Mouse (Mus musculus): ENCODE results near the gene Nsmce4a.
A peak's percentile ranks its signal among the peaks of the same experiment; 100 is the strongest.

The Nsmce4a gene

DNA sequence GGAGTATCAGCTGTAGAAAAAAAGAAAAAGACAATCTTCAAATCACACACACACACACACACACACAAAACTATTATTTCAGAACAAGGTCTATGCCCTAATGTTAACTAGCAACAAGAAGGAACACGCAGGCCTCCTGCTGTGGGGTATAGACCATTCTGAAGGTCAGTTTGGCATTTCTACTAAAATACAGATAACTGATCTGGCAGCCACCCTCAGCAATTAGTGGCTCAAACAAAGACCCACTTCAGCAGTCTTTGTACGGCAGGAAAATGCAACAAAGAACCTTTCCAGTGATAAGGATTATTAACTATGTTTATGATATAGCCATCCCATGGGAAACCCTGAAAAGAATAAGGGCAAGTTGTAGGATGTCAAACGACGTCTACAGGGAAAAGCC lies 35.9 kb downstream of the Nsmce4a start:
- DNase-seq (ENCODE audit: low read depth, low spot score) = no peak

DNA sequence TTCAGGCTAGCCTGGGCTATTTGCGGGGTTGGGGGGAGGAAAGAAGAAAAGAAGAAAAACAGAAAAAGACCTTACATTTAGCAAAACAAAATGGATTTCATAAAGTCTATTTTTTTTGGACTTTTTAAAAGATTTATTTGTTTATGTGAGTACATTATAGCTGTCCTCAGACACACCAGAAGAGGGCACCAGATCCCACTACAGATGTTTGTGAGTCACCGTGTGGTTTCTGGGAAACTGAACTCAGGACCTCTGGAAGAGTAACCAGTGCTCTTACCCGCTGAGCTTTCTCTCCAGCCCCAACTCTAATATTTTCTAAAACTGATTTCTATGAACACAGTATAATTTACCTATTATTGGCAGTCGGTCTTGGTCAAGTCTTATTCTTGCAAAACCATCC lies 37.7 kb downstream of the Nsmce4a start:
- DNase-seq (ENCODE audit: low read depth, low spot score) = no peak

DNA sequence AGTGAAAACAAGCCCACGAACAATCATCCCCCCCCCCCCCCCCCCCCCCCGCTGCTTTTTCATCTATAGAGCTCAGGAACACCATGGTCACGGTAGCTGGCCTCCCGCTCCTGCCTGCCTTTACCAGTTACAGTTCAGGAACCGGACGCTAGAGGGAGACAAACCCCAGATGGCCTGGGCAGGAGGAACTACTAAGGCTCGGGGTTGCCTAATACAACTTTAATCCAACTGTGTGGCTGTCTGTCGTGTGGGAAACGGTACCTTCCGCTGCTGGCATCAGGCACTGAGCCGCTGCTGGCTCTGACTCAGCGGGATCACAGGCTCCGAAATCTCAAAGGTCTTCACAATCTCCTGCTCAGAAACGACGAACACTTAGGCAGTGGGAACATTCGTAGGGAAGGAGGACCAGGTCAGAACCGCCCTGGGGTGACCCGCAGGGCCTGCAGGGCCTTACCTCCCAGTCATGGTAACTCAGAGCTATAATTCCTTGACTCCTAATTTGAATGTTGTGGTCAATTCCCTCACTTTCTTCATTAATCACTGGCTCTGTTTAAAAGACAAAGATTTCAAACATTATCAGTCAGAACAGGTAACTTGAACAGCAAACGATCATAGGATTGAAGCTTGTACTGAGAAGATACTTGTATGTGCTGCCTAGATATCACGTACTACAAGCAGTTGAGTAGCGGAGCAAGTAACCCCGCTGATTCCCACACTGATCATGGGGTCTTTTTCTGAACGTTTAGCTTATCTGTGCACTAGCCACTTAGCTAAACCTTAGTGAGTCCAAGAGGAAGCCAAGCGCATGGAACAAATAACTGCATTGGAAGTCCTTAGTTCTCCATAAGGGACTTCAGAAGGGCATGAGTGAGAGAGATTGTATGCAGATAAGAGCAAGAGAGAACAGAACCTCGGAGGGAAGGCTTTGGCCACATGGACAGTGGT lies 39.3 kb downstream of the Nsmce4a start:
- peak; percentile 89 for DNase-seq (ENCODE audit: low read depth, low spot score)

DNA sequence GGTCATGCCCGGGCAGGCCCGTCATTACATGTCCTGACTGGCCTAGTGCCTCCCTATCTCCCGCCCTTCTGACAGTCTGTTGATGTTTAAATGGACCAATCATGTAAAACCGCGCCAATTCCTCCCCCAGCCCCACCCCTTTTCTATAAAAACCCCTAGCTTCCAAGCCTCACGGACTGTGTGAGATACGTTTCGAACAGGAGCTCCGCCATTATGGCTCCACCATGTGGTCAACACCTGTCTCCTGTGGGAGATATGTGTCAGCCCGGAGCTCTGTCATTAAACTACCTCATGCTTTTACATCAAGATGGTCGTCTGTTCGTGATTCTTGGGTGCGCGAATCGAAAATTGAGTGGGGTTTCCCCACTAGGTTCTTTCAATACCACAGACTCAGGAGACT lies 41.8 kb downstream of the Nsmce4a start:
- DNase-seq (ENCODE audit: low read depth, low spot score) = peak; percentile 71

DNA sequence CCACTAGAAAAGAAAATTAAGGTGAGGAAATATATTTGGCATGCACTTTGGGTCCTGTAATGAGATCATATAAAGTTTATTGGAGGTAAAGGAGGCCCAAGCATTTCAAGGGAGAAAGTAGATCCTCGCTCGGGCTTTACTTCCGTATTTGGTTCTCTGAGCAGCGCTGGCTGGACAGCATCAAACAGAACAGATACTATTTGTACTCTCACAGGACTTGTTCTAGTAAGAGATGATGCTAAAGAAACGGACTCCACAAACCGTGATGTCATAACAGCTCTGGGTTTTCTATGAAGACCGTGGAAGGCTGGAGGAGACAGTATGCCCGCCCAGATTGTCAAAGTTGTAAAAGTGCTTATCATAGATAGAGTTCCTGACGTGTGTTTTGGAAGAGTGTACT lies 45.6 kb downstream of the Nsmce4a start:
- DNase-seq (ENCODE audit: low read depth, low spot score) = no peak

DNA sequence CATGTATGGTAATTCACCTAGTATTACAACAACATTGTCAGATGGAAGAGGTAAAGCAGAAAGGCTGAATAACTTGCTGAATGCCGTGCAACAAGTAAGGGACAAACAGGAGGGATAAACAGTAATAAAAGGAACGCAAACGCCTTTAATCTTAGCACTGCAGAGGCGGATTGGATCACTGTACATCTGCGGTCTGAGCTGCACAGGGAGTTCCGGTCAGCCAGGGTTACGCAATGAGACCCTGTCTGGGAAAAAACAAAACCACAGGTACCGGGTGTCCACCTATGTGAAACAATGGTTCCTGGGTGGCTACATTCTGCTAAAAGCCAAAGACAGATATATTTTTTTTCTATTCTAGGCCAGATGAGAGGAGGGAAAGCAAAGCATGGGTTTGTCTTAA lies 49.5 kb downstream of the Nsmce4a start:
- no peak for DNase-seq (ENCODE audit: low read depth, low spot score)

DNA sequence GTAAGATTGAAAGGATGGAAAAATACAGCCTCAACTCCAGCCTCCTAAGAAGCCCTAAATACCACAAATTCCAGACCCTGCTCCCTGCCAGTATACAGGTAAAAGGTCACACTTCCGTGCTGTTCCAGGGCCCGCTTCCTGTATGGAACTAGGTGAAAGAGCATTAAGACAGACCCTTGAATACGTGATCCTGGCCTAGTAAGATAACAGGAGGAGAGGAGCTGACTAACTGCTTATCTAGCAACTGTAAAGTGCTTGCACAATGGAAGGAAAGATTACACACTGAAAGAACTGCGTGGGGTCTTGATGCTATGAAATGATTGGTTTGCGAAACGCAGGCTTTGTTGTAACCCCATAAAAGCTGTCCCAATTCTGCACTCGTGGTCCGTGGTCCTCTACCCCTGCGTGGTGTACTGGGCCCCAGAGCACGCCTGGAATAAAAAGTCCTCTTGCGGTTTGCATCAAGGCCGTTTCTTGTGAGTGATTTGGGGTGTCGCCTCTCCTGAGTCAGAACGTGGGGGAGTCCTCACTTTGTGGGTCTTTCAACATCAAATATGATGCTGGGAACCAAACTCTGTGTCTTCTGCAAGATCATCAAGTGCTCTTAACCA lies 52.0 kb downstream of the Nsmce4a start:
- peak; percentile 82 for DNase-seq (ENCODE audit: low read depth, low spot score)

DNA sequence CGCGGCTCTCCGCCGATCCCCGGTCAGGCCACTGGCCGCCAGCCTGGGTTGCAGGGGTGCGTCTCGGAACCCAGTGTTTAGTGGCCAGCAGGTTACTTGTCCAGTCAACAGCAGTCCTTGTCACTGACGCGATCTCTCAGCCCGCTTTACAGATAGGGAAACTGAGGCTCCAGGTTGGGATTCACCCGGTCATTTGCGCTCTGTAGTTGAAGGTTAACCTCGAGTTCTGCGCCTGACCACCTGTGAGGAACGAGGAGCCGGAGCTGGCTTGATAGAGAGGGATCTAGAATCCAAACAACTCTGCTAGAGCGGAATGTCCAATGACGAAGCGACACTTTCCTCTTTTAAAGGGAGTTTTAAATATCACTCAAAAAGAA lies 52.9 kb downstream of the Nsmce4a start, which contains the start of gene Ate1:
Ate1 (minus strand) TSS at position 321 of the 377 bp plus-strand sequence.
- DNase-seq (ENCODE audit: low read depth, low spot score) = peak; percentile 40

DNA sequence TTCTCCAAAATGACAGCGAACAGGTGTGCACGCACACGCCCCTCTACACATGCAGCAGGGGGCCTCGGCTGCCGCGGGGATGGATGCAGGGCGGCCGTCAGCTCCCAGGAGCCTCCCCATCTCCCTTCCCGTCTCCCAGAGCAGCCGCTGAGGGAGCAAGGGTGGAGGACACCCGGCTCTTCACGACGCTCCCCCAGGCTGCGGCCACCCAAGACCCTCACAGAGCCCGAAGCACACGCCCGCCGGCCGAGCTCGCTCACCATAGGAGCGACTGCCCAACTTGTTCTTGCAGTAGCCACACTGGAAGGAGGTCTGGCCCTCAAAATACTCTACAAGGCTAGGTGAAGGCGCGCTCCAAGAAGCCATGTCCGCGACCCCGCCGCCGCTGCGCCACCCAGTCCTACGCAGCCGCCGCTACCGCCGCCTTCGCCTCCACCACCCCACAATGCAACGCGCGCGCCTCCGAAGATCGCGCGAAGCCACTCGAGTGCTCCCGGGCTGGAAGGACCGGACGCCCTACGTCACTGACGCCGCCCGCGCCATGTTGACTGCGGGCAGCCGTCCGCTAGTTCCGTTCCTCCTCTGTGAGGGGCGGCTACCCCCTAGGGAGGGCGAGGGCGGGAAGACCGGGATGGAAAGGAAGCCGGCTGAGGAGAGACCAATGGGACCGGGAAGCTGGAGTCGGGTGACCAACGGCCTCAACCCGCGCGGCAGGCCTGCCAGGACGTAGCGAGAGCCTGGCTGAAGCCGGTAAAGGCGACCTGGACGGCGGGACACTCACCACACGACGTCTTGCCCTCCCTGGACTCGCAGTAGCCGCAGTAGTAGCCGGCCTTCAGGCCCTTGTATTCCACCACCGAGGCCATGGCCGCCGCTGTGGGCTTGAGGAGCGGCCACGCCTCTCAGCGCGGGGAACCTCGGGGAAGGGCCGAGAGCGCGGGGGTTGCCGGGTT lies 53.5 kb downstream of the Nsmce4a start:
- DNase-seq (ENCODE audit: low read depth, low spot score) = peak; percentile 94

DNA sequence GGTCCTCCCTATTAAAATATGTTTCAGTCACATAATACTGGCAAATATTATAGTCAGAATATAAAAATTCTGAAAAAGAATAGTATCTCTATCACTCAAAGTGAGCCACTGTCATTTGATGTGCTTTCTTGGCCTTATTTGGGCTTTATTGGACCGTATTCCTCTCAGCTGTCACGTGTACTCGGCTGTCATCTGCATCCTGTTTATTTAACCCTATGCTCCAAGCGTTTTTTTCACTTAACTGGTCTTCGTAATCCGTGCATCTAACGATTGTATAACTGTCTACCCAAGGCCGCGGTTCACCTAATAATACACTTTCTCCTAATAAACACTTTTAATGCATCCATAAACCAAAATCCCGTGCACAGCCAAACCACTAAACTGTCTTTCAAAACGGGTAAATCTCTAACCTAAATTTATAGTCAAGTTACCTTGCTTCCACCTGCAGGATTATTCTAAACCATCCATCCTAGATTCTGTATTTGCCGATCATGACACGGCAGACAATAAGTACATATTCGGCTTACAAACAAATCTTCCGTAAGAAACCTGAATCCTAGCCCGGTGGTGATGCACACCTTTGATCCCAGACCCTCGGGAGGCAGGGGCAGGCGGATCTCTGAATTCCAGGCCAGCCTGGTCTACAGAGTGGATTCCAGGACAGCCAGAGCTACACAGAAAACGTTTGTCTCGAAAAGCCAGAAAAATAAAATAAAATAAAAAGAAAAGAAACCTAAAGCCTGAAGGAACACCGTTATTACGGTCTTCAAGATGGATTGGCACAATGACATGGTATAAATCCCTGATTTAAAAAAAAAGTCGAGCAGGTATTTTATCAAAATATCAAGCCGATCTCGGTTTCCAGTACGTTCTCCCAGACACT lies 54.5 kb downstream of the Nsmce4a start:
- DNase-seq (ENCODE audit: low read depth, low spot score) = no peak

DNA sequence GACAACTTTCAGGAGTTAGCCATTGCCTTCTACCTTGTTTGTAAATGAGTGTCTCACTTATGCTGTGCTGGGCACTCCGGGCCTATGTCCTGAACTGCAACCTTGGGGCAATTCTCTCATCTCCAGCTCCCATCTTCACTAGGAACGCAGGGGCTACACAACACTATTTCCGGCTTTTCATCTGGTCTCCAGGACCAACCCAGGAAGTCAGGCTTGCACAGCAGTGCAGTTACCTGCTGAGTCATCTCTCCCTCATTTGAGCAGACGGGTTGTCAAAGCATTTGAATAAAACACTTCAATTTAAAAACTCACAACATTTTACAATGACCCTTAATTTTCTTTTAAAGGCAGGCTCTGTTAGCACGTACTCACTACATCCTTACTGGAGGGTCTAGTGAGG lies 62.7 kb downstream of the Nsmce4a start:
- DNase-seq (ENCODE audit: low read depth, low spot score) = peak; percentile 51

DNA sequence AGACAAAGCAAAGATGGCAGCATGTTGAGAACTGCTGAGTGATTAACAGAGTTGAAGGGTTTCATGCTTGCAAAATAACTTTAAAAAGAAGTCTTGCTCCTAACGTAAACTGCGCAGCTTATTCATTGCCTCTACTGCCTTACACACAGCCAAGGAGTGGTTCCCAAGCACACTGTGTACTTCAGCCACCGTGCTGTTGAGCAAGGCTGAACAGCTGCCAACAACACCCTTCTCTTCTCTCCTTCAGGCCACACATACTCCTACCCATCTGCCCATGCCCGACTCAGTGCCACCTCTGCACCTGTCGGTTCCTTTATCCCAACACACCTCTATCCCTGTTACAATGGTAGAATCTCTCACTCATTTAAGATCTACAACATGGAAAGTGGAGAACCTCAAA lies 69.9 kb downstream of the Nsmce4a start:
- DNase-seq (ENCODE audit: low read depth, low spot score) = no peak

DNA sequence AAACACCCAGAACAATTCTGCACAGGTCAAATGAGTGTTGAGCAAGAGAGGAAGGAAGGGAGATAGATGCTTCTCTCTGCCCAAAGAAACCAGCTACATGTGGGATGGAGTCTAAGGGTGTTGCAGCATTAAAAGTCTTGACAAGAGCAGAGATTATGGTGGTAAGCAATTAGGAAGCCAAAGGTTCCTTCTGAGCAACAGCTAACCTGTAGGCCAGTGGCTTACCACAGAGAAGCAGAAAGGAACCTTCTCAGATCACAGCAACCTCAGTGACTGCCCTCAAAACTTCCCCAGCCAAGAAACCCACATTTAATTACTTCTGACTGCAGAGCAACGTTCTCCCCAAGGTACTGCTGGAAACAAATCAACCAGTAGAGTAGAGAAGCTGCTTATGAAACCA lies 71.4 kb downstream of the Nsmce4a start:
- DNase-seq (ENCODE audit: low read depth, low spot score) = no peak

DNA sequence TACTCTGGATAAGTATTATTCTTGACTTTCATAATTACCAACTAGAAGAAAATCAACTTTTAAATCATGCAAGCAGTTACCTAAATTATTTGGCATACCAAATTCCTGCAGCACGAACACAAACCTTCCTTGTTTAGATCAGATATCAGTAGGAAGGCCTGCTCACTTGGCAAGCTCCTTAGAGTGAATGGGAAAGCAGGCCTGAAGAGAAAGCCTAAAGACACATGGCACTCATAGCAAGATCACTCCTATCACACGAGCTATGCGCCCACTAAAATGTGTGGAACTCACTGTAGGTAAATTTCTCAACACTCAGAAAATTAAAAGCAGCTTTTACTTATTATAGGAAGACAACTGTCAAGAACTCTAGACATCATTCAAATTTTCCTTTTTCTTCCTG lies 79.6 kb downstream of the Nsmce4a start:
- DNase-seq (ENCODE audit: low read depth, low spot score) = no peak

DNA sequence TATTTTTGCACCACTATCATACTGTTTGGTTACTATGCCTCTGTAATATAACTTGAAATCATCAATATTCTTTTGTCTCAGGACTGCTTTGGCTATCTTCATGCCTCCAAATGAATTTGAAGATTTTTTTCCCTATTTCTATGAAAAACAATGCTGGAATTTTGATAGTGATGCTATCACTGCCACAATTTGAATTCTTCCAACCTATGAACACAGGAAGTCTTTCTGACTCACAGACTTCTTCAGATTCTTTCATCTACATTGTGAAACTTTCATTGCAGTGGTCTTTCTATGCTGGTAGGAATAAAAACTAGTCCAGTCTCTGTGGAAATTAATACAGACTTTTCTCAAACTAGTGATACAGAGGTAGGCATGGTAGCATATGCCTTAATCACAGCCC lies 80.9 kb downstream of the Nsmce4a start:
- DNase-seq (ENCODE audit: low read depth, low spot score) = no peak
